Mouse (Mus musculus): Measurements from ENCODE around the gene Kirrel3. TPM values are rescaled to one million over a fixed set of nuclear protein-coding genes. Genes with fewer than 3 reads are reported as not detected.

Gene Kirrel3
- total and polyA plus RNA-seq, 3 experiments = 0.35 to 0.85 (median 0.48) TPM

DNA sequence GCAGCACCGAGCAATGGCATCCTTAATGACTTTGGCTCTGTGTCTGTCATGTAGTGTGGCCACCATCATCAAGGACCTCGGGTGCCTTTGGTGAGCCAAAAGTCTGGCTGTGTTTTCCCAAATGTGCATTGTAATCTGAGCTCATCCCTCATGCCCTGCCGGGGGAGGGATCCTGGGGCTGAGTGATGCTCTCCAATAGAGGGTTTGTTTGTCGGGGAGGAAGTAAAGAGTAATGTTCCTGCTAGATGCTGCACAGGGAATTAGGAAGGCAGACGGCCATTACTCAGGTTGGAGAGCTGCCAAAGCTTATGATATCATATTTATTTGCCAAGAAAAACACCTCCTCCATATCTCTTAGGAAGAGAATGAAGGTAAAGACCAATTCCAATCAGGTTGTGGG lies 401.1 kb downstream of the Kirrel3 start:
- no peak for DNase-seq

DNA sequence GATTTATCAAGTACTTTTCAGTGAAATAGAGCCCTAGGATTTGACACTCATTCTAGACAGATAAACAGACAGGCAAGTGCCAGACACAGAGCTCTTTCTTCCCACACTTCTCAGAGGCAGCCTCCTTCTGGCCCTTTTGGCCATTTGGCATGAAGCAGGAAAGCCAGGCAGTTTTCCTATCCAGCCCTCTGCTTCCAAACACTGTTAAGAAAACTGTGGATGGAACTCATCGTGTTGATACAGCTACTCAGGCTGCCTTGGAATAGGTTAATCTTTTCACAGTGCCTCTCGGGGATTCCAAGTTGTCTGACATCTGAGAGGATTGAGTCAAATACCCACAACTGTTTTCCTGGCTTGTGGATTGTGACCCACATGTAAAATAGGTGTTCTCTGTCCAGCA lies 401.5 kb downstream of the Kirrel3 start:
- no peak for DNase-seq

DNA sequence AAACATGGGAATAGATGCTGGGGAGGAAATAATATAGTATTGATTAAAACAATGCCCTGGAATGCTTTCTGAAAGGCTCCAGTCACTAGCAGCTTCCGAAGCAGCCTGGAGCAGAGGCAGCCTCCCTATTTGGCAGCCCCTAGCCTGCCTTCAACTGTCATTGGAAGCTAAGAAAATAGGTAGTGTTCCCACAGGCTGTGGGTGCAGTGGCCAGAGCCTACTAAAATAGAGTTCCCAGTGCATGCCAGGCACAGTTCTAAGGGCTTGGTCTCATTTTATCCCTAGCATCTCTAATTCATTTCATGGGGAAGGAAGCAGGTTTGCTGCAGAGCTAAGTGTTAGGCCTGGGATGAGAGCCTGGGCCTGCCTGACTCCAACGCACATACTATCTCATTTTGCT lies 402.6 kb downstream of the Kirrel3 start:
- DNase-seq = no peak

- DNase-seq = no peak
These were observed 415.5 kb downstream of the Kirrel3 start for GRCm38 (mm10) chr9:34901216-34901615.

DNA sequence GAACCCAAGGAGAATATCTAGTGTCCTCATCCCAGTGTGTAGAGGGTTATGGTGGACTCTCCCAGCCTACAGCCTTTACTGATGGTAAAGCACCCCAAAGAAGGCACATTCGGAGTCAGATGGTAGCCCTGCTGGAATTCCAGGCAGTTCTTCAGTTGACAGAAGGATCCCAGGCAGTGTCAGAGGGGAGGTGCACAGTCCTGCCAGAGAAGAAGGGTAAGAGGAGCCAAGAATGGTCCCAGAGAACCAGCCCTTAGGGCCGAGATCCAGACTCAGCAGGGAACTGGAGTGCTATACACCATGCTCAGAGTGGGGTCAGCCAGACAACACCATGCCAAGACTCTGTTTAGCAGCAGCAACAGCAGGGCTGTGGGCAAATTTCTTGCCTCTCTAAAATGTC lies 416.2 kb downstream of the Kirrel3 start:
- DNase-seq = no peak

DNA sequence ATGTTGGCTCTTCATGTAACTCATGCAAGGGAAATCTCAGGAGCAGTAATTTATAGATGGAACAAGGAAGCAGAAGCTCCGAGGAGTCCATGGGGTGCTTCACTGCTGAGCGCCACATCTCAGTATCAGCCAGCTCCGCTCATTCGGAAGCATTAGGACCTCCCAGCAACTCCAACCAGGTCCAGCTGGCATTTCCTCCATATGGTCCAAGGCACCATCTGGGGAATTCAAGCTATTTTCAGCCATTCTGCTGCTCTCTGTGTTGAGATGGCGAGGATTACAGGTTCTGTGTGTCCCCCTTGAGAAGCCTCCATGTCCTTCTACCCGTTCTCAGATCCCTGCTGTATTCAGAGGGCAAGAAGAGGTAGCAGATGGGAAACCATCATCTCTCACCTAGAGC lies 419.5 kb downstream of the Kirrel3 start:
- DNase-seq = no peak

GRCm38 (mm10) chr9:34908040-34908439 lies 422.3 kb downstream of the Kirrel3 start:
- DNase-seq = no peak

DNA sequence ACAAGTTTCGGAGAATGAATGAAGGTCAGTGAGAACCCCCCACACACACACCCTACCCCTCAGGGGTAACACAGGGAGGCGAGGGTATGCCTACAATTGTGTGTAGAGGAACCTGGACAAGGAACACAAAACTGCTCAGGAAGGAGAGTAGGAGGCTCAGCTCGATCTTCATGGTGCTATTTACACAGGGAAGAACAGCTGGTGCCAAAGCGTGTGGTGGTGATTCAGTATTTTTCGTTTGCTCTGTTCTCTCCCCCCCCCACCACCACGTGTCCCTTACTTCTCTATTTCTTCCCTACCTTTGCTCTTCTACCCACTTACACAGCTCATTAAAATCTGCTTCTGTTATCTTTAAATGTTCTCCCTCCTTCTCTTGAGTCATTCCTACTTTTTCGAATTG lies 426.1 kb downstream of the Kirrel3 start:
- no peak for DNase-seq

DNA sequence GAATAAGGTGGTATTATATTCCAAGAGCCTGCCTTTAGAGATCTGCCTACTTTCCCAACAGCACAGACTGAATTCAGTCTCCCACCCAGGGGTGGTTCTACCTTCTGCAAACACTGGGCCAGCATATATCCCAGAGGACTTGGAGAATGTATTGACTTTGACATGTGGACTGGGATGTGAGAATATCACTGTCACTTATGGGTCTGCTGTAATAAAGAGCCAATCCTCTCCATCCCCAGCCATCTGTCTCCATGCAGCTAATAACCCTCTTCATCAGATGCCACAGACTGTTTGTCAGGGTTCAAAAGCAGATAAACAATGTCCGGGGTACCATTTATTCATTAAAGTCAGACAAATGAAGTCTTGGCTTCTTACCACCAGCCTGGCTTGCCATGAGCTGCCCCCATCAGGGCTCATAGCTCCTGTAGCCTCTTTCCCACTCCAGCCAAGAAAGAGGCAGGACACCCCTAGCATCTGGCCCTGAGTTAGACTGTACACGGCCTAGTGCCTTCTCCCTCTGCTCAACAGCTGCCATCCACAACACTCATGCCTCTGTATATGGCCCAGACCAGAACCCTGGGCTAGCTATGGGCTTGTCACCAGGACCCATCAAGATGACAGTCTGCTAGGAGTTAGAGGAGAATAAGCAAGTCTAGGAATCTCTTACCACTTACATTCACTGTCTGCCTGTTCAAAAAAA lies 426.7 kb downstream of the Kirrel3 start:
- no peak for DNase-seq

DNA sequence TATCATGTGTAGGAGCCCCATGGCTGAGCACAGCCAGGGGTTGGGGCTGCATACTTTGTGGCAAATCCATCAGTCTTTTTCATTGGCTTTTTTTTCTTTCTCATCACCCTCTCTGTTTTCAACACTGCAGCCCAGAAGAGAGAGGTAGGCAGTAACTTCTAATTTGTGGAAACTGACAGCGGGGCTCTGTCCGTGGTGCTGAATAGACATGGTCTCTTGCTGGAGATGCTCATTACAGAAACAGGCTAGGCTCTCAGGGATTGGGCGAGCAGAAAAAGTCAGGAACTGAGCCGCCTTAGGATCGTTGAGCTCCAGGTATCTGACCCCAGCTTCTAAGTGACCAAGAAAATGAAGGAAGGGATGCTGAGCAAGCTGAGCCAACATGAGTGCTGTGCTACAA lies 427.3 kb downstream of the Kirrel3 start:
- DNase-seq = peak; percentile 37

DNA sequence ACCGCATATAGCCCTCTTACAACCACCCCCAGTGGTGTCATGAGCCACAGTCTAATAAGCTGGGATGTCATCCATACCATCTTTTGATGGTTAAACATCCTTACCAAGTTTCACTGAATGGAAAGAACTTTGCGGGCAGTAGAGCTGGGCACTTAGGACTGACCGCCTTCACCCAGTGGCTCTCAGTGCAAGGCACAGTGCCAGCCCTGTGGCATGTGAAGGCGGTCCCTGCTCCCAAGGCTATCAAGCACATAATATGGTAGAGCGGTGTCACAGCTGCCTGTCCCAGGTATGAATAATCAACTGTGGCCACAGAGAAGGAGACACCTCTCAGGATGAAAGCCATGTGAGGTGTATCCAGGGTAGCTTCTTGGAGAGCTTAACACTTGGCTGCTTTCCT lies 433.3 kb downstream of the Kirrel3 start:
- DNase-seq = peak; percentile 15

- no peak for DNase-seq
These were observed 434.4 kb downstream of the Kirrel3 start for GRCm38 (mm10) chr9:34920116-34920515.

GRCm38 (mm10) chr9:34921941-34922340 lies 436.2 kb downstream of the Kirrel3 start:
- peak; percentile 71 for DNase-seq

DNA sequence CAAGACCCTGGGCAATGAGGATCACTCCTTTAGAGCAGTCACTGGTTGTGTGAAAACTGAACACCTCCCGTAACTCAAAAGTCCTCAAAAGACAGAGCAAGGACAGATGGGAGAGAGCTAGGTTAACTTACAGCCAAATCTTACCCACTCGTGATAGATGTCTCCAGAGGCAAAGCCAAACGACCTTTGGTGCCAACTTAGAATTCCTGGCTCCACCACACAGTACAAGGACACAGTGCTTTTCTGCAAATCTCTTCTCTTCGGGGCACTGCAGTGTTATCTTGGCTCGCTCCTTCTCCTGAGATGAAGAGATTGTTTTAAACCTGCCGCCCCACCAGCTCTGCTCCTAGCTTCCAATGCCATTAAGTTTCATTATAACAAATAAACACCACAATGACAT lies 437.0 kb downstream of the Kirrel3 start:
- DNase-seq = peak; percentile 23

DNA sequence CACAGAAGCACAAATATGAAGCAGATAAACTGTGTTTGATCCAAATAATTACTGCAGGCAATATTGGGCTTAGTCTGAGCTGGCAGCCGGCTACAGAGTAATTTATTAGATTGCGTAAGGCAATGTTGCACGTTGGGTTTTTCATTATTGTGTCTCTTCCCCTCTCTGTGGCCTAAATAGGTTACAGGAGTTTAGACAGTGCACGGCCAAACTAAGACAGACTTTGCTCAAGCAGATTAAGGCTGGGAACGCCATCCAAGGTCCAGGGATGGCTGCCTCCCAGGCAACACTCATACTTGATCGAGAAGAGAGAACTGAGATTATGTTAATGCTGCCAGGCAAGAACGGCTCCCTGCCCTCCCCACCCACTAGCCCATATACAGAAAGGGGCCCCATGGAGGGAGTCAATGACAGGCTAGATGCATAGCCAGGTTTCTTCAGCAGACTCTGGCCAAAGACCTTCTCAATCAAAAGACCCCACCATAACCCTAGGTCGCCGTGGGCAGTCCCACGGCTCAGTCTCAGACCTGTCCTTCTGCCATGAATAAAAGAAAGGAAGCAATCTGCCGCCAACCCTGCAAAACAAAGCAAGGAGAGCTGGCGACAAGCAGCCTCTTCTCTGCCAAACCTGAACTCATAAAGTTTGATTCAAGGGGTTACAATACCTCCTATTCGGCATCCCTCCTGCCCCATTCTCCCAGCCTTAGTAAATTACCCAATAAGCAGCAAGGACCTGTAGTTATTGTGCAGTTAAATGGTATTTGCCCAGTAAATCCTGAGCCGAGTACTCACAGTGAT lies 437.6 kb downstream of the Kirrel3 start:
- peak; percentile 32 for DNase-seq

GRCm38 (mm10) chr9:34925616-34926015 lies 439.9 kb downstream of the Kirrel3 start:
- DNase-seq = no peak

DNA sequence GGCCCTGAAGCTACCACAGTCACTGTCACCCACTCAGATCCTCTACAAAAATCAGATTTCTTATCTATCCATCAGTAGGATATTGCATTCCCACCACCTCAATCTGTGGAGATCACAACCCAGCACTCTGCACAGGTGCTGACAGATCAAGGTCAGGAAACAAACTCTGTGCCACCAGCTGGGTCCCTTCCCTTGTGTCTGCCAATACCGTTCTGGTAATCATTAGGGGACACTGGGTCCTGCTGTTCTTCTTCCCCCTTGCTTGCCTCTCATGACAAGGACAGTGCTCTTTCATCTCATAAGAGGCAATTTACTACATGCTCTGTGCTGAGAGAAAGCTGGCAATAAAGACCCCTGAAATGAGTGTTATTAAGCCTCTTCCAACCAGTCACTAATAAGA lies 444.7 kb downstream of the Kirrel3 start:
- no peak for DNase-seq

- no peak for DNase-seq
These were observed 452.4 kb downstream of the Kirrel3 start for GRCm38 (mm10) chr9:34938140-34938539.

- DNase-seq = no peak
These were observed 453.9 kb downstream of the Kirrel3 start for GRCm38 (mm10) chr9:34939621-34940020.

- DNase-seq = no peak
These were observed 456.6 kb downstream of the Kirrel3 start for GRCm38 (mm10) chr9:34942122-34942831.

GRCm38 (mm10) chr9:34942996-34943395 lies 457.3 kb downstream of the Kirrel3 start:
- no peak for DNase-seq

- peak; percentile 16 for DNase-seq
These were observed 459.6 kb downstream of the Kirrel3 start for GRCm38 (mm10) chr9:34945301-34945700.

- DNase-seq = no peak
These were observed 461.6 kb downstream of the Kirrel3 start for GRCm38 (mm10) chr9:34947258-34947657.
